ENCODE assay signal across 17 mouse cellular contexts in genomic region chr19:17498586-17499235, GRCm38 (mm10).
DNase-seq lines count a peak whose midpoint lies in the region; ATAC-seq and TF ChIP-seq lines count a peak whose summit lies in the region.
"Had no signal": no experiment of that assay in that cellular context is flagged by ENCODE, and none has a peak within 500 bp of the region (broad histone marks: within the 10 kb centered on the region; RNA-seq: fewer than 3 reads in every experiment).

No protein-coding gene starts in this region.

- peak overlapping the region; percentile 84 for H3K27ac ChIP-seq in liver, adult 2 months (replicated peaks; ENCODE audit: insufficient read depth, low read depth, low read length)
- no peak overlapping the region for H3K27ac ChIP-seq in liver, embryonic 11.5 days (ENCODE audit: low read depth, low read length)
- H3K27ac ChIP-seq: embryonic facial prominence, embryonic 12.5 days; forebrain, embryonic 13.5 days; neural tube, embryonic 13.5 days; stomach, embryonic 15.5 days had no signal

- H3K4me2 ChIP-seq in liver, embryonic 11.5 days: no peak overlapping the region
- H3K4me2 ChIP-seq: embryonic facial prominence, embryonic 12.5 days; forebrain, embryonic 13.5 days; lung, embryonic 14.5 days; neural tube, embryonic 13.5 days; stomach, embryonic 15.5 days had no signal

- H3K9me3 ChIP-seq in liver, embryonic 11.5 days (ENCODE audit: control insufficient read depth, low read length): no peaks in the 10 kb centered on the region
- H3K9me3 ChIP-seq: embryonic facial prominence, embryonic 12.5 days; forebrain, embryonic 13.5 days; neural tube, embryonic 13.5 days; stomach, embryonic 15.5 days had no signal

- H3K27me3 ChIP-seq in liver, adult 2 months (ENCODE audit: control insufficient read depth, insufficient read depth, low read length): no peaks in the 10 kb centered on the region
- H3K27me3 ChIP-seq in liver, embryonic 11.5 days (replicated peaks; ENCODE audit: control insufficient read depth, insufficient read depth, low read length): no peaks in the 10 kb centered on the region
- H3K27me3 ChIP-seq: CH12.LX; embryonic facial prominence, embryonic 12.5 days; forebrain, embryonic 13.5 days; neural tube, embryonic 13.5 days; stomach, embryonic 15.5 days had no signal

- no peak for TF ChIP-seq POLR2A in liver, adult 2 months (IDR thresholded peaks at IDR 0.05; ENCODE audit: extremely low read depth, insufficient read depth, low read length)

- TF ChIP-seq CTCF in liver, adult 2 months (IDR thresholded peaks at IDR 0.05; ENCODE audit: low read depth, low read length): no peak

- ATAC-seq in liver, embryonic 11.5 days (replicated peaks; ENCODE audit: low FRiP score): no peak
- ATAC-seq: forebrain, embryonic 13.5 days had no signal

- H3K79me2 ChIP-seq in liver, adult 2 months (ENCODE audit: control insufficient read depth, insufficient read depth, low read length): no peaks in the 10 kb centered on the region

- WGBS in liver, adult 2 months: 18% methylated on average over 7 of the region's 7 CpGs
- 79% methylated on average over 7 of the region's 7 CpGs for WGBS in liver, embryonic 11.5 days

- H3K9ac ChIP-seq in liver, adult 2 months (ENCODE audit: low read depth, low read length): no peak overlapping the region; the same call in 1 of the 2 replicates
- no peak overlapping the region for H3K9ac ChIP-seq in liver, embryonic 11.5 days (ENCODE audit: low read depth, low read length)
- H3K9ac ChIP-seq: embryonic facial prominence, embryonic 12.5 days; forebrain, embryonic 13.5 days; lung, embryonic 14.5 days; neural tube, embryonic 13.5 days; stomach, embryonic 15.5 days had no signal

- peaks cover 5% of the 10 kb centered on the region for H3K4me1 ChIP-seq in liver, adult 2 months (ENCODE audit: control insufficient read depth, insufficient read depth, low read length)
- no peaks in the 10 kb centered on the region for H3K4me1 ChIP-seq in liver, embryonic 11.5 days (replicated peaks; ENCODE audit: control insufficient read depth, insufficient read depth, low read length)
- H3K4me1 ChIP-seq: embryonic facial prominence, embryonic 12.5 days; forebrain, embryonic 13.5 days; neural tube, embryonic 13.5 days; stomach, embryonic 15.5 days had no signal

- peak; percentile 97 for DNase-seq in liver, adult 2 months (ENCODE audit: extremely low read depth, low read depth, low spot score)
- DNase-seq in liver, embryonic 11.5 days (ENCODE audit: low spot score): no peak
- DNase-seq in adrenal gland, postnatal 14 days: peak; percentile 50
- peak; percentile 6 for DNase-seq in gonadal fat pad, adult 2 months (ENCODE audit: low read depth)
- peak; percentile 29 for DNase-seq in lung, postnatal 14 days
- DNase-seq in right cerebral cortex, postnatal 10 days (ENCODE audit: low spot score in 2 of 2): no peak
- DNase-seq in left cerebral cortex, adult 11 months (ENCODE audit: low spot score): no peak
- DNase-seq in kidney, adult 8-10 months: no peak
- DNase-seq: cerebellum, postnatal 25 days; kidney, postnatal 36 days; lung, embryonic 14.5 days; midbrain, embryonic 14.5 days had no signal

- no peaks in the 10 kb centered on the region for H3K36me3 ChIP-seq in liver, adult 2 months (ENCODE audit: control insufficient read depth, insufficient read depth, low read length)
- no peaks in the 10 kb centered on the region for H3K36me3 ChIP-seq in liver, embryonic 11.5 days (ENCODE audit: control insufficient read depth, insufficient read depth, low read length)
- H3K36me3 ChIP-seq: embryonic facial prominence, embryonic 12.5 days; neural tube, embryonic 13.5 days; stomach, embryonic 15.5 days had no signal

- H3K4me3 ChIP-seq in liver, adult 2 months (ENCODE audit: insufficient read depth, low read depth, low read length): no peak overlapping the region
- H3K4me3 ChIP-seq in liver, embryonic 11.5 days (ENCODE audit: low read depth, low read length): no peak overlapping the region
- H3K4me3 ChIP-seq: embryonic facial prominence, embryonic 12.5 days; forebrain, embryonic 13.5 days; neural tube, embryonic 13.5 days; stomach, embryonic 15.5 days had no signal

Comparison
In these comparisons a context has a peak if more than half of its experiments do, and no peak if none do; other contexts are left out.
1. DNase-seq: peak in liver, adult 2 months (single experiment), adrenal gland, postnatal 14 days (single experiment), gonadal fat pad, adult 2 months (single experiment) and lung, postnatal 14 days (single experiment); none in liver, embryonic 11.5 days (single experiment), right cerebral cortex, postnatal 10 days (0 of 2), left cerebral cortex, adult 11 months (single experiment) and kidney, adult 8-10 months (0 of 2).